Mouse (Mus musculus): ENCODE data around the gene Gan. TPM values are rescaled to one million over a fixed set of nuclear protein-coding genes. Genes with fewer than 3 reads are reported as not detected.

The Gan gene
- polyA plus RNA-seq, 3 experiments from 2014 or later = 1.7 to 2.6 (median 2.0) TPM

- ATAC-seq = no peak
These were observed 43.5 kb downstream of the Gan start for GRCm38 (mm10) chr8:117201221-117202017.

- no peak for ATAC-seq
These were observed 45.1 kb downstream of the Gan start for GRCm38 (mm10) chr8:117203085-117203484.

- no peak for ATAC-seq
These were observed 47.9 kb downstream of the Gan start for GRCm38 (mm10) chr8:117205884-117206283.

- ATAC-seq = no peak
These were observed 48.7 kb downstream of the Gan start for GRCm38 (mm10) chr8:117206636-117207035.

GRCm38 (mm10) chr8:117209150-117209549, 51.2 kb downstream of the Gan start:
- ATAC-seq = no peak

GRCm38 (mm10) chr8:117212100-117212499, 54.2 kb downstream of the Gan start:
- ATAC-seq = no peak

- no peak for ATAC-seq
These were observed 59.8 kb downstream of the Gan start for GRCm38 (mm10) chr8:117217724-117218123.

- ATAC-seq = no peak
These were observed 64.5 kb downstream of the Gan start for GRCm38 (mm10) chr8:117222396-117222795.

- peak; percentile 100 for ATAC-seq
These were observed 66.7 kb downstream of the Gan start for GRCm38 (mm10) chr8:117224630-117225029.

GRCm38 (mm10) chr8:117226306-117226705, 68.4 kb downstream of the Gan start:
- ATAC-seq = no peak

GRCm38 (mm10) chr8:117227339-117227738, 69.4 kb downstream of the Gan start:
- no peak for ATAC-seq

GRCm38 (mm10) chr8:117233199-117233598, 75.3 kb downstream of the Gan start:
- no peak for ATAC-seq

GRCm38 (mm10) chr8:117236531-117236930, 78.6 kb downstream of the Gan start:
- no peak for ATAC-seq

GRCm38 (mm10) chr8:117240326-117240725, 82.4 kb downstream of the Gan start:
- no peak for ATAC-seq

GRCm38 (mm10) chr8:117240841-117241494, 83.0 kb downstream of the Gan start:
- ATAC-seq = no peak

GRCm38 (mm10) chr8:117241848-117242247, 83.9 kb downstream of the Gan start:
- no peak for ATAC-seq

- no peak for ATAC-seq
These were observed 84.4 kb downstream of the Gan start for GRCm38 (mm10) chr8:117242286-117242685.

GRCm38 (mm10) chr8:117244601-117245000, 86.7 kb downstream of the Gan start:
- no peak for ATAC-seq

- ATAC-seq = peak; percentile 54
These were observed 90.4 kb downstream of the Gan start for GRCm38 (mm10) chr8:117248341-117248740.

- ATAC-seq = no peak
These were observed 93.2 kb downstream of the Gan start for GRCm38 (mm10) chr8:117251086-117251681.

- ATAC-seq = no peak
These were observed 94.7 kb downstream of the Gan start for GRCm38 (mm10) chr8:117252650-117253049.

GRCm38 (mm10) chr8:117253390-117254269, 95.7 kb downstream of the Gan start:
- no peak for ATAC-seq

GRCm38 (mm10) chr8:117254496-117254895, 96.6 kb downstream of the Gan start:
- no peak for ATAC-seq
